Mouse (Mus musculus) spleen, embryonic (tissue): Measurements from ENCODE around the gene Syne3.

ENCODE experiments used
- CTCF ChIA-PET: fragments of 350-600 bp; sonication (Branson Sonifier 250); formaldehyde crosslinking; loops from one replicate; lab custom pipeline; 2022; lab: Charles Lee

Syne3 gene

GRCm38 (mm10) chr12:104976331-104976817 is 33.2 kb downstream of the Syne3 start:
- CTCF ChIA-PET = no interaction called here

GRCm38 (mm10) chr12:104972860-104973259 is 36.7 kb downstream of the Syne3 start:
- CTCF ChIA-PET = interaction anchor here (1.3 kb wide), 1 partner anchor 19 kb away, joined by 3 read pairs; no protein-coding TSS in a partner anchor

- CTCF ChIA-PET = no interaction called here
Observed at GRCm38 (mm10) chr12:104969618-104970017, 40.0 kb downstream of the Syne3 start.

- CTCF ChIA-PET = no interaction called here
Observed at GRCm38 (mm10) chr12:104969177-104969576, 40.4 kb downstream of the Syne3 start.

- CTCF ChIA-PET = no interaction called here
Observed at GRCm38 (mm10) chr12:104964953-104965911, 44.4 kb downstream of the Syne3 start.

- CTCF ChIA-PET = interaction anchor here (0.7 kb wide), 1 partner anchor 28 kb away, joined by 10 read pairs; no protein-coding TSS in a partner anchor
Observed at GRCm38 (mm10) chr12:104960421-104960820, 49.2 kb downstream of the Syne3 start.

- CTCF ChIA-PET = interaction anchor here (0.7 kb wide), 1 partner anchor 27 kb away, joined by 10 read pairs; no protein-coding TSS in a partner anchor
Observed at GRCm38 (mm10) chr12:104959966-104960365, 49.6 kb downstream of the Syne3 start.

- CTCF ChIA-PET = no interaction called here
Observed at GRCm38 (mm10) chr12:104958263-104958662, 51.3 kb downstream of the Syne3 start.

- CTCF ChIA-PET = interaction anchor here (0.7 to 0.8 kb wide), 2 partner anchors 35 to 70 kb away, joined by 5 to 7 read pairs; no protein-coding TSS in a partner anchor
Observed at GRCm38 (mm10) chr12:104957165-104957564, 52.4 kb downstream of the Syne3 start.

GRCm38 (mm10) chr12:104956406-104956805 is 53.2 kb downstream of the Syne3 start:
- CTCF ChIA-PET = interaction anchor here (0.6 to 0.8 kb wide), 3 partner anchors 8 to 71 kb away, joined by 3 to 14 read pairs (median 5); no protein-coding TSS in a partner anchor

- CTCF ChIA-PET = no interaction called here
Observed at GRCm38 (mm10) chr12:104955003-104955800, 54.4 kb downstream of the Syne3 start.

- CTCF ChIA-PET = interaction anchor here (0.6 to 3.7 kb wide), 5 partner anchors 18 to 78 kb away, joined by 3 to 24 read pairs (median 4); partner anchors contain the start of gene Glrx5
Observed at GRCm38 (mm10) chr12:104953941-104954340, 55.7 kb downstream of the Syne3 start.

GRCm38 (mm10) chr12:104952458-104952857 is 57.2 kb downstream of the Syne3 start:
- CTCF ChIA-PET = interaction anchor here (1.1 to 3.7 kb wide), 2 partner anchors 13 to 74 kb away, joined by 3 to 24 read pairs; no protein-coding TSS in a partner anchor

- CTCF ChIA-PET = no interaction called here
Observed at GRCm38 (mm10) chr12:104947911-104948310, 61.7 kb downstream of the Syne3 start.

GRCm38 (mm10) chr12:104946231-104946630 is 63.4 kb downstream of the Syne3 start:
- CTCF ChIA-PET = no interaction called here

- CTCF ChIA-PET = interaction anchor here (1.1 kb wide), 1 partner anchor 12 kb away, joined by 3 read pairs; no protein-coding TSS in a partner anchor
Observed at GRCm38 (mm10) chr12:104940466-104940865, 69.1 kb downstream of the Syne3 start.

- CTCF ChIA-PET = interaction anchor here (0.7 to 1.1 kb wide), 4 partner anchors 12 to 173 kb away, joined by 3 read pairs; no protein-coding TSS in a partner anchor
Observed at GRCm38 (mm10) chr12:104940027-104940386, 69.6 kb downstream of the Syne3 start.

- CTCF ChIA-PET = interaction anchor here (0.7 to 1.1 kb wide), 4 partner anchors 11 to 172 kb away, joined by 3 read pairs; no protein-coding TSS in a partner anchor
Observed at GRCm38 (mm10) chr12:104939372-104940026, 70.1 kb downstream of the Syne3 start.

- CTCF ChIA-PET = no interaction called here
Observed at GRCm38 (mm10) chr12:104938935-104939334, 70.7 kb downstream of the Syne3 start.

GRCm38 (mm10) chr12:104936223-104936622 is 73.4 kb downstream of the Syne3 start:
- CTCF ChIA-PET = no interaction called here
